Mouse (Mus musculus): ENCODE measurements around the gene Rnaset2b. TPM values are rescaled to one million over a fixed set of nuclear protein-coding genes. Genes with fewer than 3 reads are reported as not detected.
"Not testable (repeated sequence)": the region's sequence is repeated elsewhere in the genome, so short reads cannot be mapped to it uniquely, and the experiment has no call there.

Gene Rnaset2b
- 169 and 173 TPM in 2 replicates for polyA plus RNA-seq (2016; fragmentation: Nextera tagmentation; extraction: Ambion mirVana)

- ATAC-seq (ENCODE audit: insufficient number of reproducible peaks, insufficient read depth, low FRiP score, low TSS enrichment, low read depth); H3K27ac ChIP-seq; H3K4me1 ChIP-seq (replicated peaks); H3K36me3 ChIP-seq; H3K4me3 ChIP-seq (replicated peaks); H3K9ac ChIP-seq (replicated peaks); H3K27me3 ChIP-seq; H3K4me2 ChIP-seq; H3K9me3 ChIP-seq: not testable (repeated sequence)
- no CpG with 5 or more reads among the region's 8 CpGs for WGBS
These were observed at the start of gene Rnaset2b for GRCm38 (mm10) chr17:6970334-6970733. Gene Rnaset2b (plus strand): TSS chr17:6970634.

GRCm38 (mm10) chr17:6931625-6932024 is 38.8 kb upstream of the Rnaset2b start:
- ATAC-seq (ENCODE audit: insufficient number of reproducible peaks, insufficient read depth, low FRiP score, low TSS enrichment, low read depth); H3K36me3 ChIP-seq; H3K9me3 ChIP-seq; H3K27ac ChIP-seq; H3K9ac ChIP-seq (replicated peaks); H3K4me3 ChIP-seq (replicated peaks); H3K27me3 ChIP-seq; H3K4me2 ChIP-seq; H3K4me1 ChIP-seq (replicated peaks): not testable (repeated sequence)
- WGBS = 97% methylated on average over 7 of the region's 7 CpGs

GRCm38 (mm10) chr17:6942560-6942959 is 27.9 kb upstream of the Rnaset2b start:
- not testable (repeated sequence) for H3K9ac ChIP-seq (replicated peaks); H3K4me2 ChIP-seq; H3K36me3 ChIP-seq; H3K4me1 ChIP-seq (replicated peaks); H3K9me3 ChIP-seq; H3K4me3 ChIP-seq (replicated peaks); H3K27ac ChIP-seq; H3K27me3 ChIP-seq; ATAC-seq (ENCODE audit: insufficient number of reproducible peaks, insufficient read depth, low FRiP score, low TSS enrichment, low read depth)
- WGBS = no CpG with 5 or more reads among the region's 4 CpGs

DNA sequence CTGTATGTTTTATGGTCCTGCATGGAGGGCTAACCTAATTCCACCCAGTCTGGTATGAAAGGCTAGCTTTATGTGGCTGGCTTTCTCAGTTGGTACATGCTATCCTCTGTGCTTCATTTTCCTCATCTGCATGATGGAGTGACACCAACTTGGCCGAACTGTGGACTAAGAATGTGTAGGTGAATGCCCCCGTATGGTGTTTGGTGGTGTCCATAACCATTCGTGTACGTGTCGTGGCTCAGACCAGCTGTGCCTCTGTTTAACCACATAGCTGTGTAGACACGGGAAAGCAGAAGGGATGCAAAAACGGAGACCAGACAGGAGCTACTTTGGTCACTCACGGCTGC is 22.8 kb upstream of the Rnaset2b start:
- 0% methylated on average over 1 of the region's 8 CpGs for WGBS
- H3K27ac ChIP-seq = not testable (repeated sequence)
- peak; percentile 16; the same call in 1 of the 2 replicates for ATAC-seq (ENCODE audit: insufficient number of reproducible peaks, insufficient read depth, low FRiP score, low TSS enrichment, low read depth)

DNA sequence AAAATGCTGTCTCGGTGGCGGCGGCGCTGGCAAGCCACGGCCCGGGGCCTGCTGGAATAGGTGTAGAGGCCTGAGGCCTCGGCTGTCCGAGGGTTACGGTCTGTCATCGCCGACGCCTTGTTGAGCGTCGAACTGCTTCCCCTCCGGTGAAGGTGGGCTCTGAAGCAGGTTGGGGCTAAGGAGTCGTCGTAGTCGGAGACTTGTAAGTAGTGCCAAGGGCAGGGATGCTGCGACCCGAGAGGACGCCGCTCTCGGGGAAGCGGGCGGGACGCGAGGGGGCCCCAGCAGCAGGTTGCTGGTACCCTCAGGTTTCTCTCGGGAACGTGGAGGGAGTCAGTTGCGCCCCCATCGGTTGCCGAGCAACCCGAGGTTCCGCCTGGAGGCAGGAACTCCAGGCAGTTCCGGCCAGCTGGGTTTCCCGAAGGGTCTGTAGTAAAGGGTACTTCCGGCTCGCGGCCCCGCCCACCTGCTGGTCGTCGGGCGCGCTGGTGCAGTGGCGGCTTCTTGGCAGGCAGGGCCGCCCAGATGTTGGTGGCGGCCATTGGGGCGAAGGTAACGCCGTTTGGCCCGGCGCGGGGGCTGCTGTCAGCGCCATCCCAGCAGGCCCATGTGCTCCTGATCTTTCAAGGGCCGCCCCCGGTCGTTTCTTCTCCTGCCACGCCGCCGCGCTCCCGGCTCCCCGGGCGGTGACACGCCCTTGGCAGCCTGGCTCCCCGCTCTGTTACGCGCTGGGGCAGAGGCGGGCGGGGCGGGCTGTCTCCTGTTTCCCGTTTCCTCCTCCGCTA is 22.3 kb upstream of the Rnaset2b start, which contains the start of gene Rsph3b:
Rsph3b (minus strand) TSS at position 699 of the 785 bp plus-strand sequence.
- Histone ChIP-seq H3K9ac (replicated peaks) (peak within 1 kb of the TSS; percentile 52; the same call in 1 of the 2 replicates), H3K4me3 (replicated peaks) (peak within 1 kb of the TSS; percentile 54), H3K27ac (peak within 1 kb of the TSS; percentile 90), H3K4me2 (peak within 1 kb of the TSS; percentile 60)
- WGBS = 1% methylated on average over 73 of the region's 73 CpGs
- not testable (repeated sequence) for H3K4me1 ChIP-seq (replicated peaks); H3K36me3 ChIP-seq; H3K9me3 ChIP-seq; H3K27me3 ChIP-seq
- ATAC-seq (ENCODE audit: insufficient number of reproducible peaks, insufficient read depth, low FRiP score, low TSS enrichment, low read depth) = peak; percentile 97

More for the DNA sequence above, 22.8 kb upstream of the Rnaset2b start:
- H3K4me1 ChIP-seq (replicated peaks); H3K9ac ChIP-seq (replicated peaks); H3K36me3 ChIP-seq; H3K27me3 ChIP-seq; H3K9me3 ChIP-seq: not testable (repeated sequence)
- peak overlapping the region; percentile 54 for H3K4me3 ChIP-seq (replicated peaks)
- peak overlapping the region; percentile 60 for H3K4me2 ChIP-seq

GRCm38 (mm10) chr17:6948769-6949228 is 21.6 kb upstream of the Rnaset2b start:
- Histone ChIP-seq H3K27ac (peak overlapping the region; percentile 90), H3K4me2 (peak overlapping the region; percentile 60), H3K4me3 (replicated peaks) (peak overlapping the region; percentile 54)
- ATAC-seq (ENCODE audit: insufficient number of reproducible peaks, insufficient read depth, low FRiP score, low TSS enrichment, low read depth); H3K9ac ChIP-seq (replicated peaks); H3K4me1 ChIP-seq (replicated peaks); H3K9me3 ChIP-seq; H3K27me3 ChIP-seq; H3K36me3 ChIP-seq: not testable (repeated sequence)
- 9% methylated on average over 9 of the region's 9 CpGs for WGBS

GRCm38 (mm10) chr17:6958881-6959280 is 11.6 kb upstream of the Rnaset2b start:
- not testable (repeated sequence) for H3K4me3 ChIP-seq (replicated peaks); H3K27me3 ChIP-seq; H3K27ac ChIP-seq; H3K9me3 ChIP-seq; H3K9ac ChIP-seq (replicated peaks); ATAC-seq (ENCODE audit: insufficient number of reproducible peaks, insufficient read depth, low FRiP score, low TSS enrichment, low read depth); H3K4me2 ChIP-seq; H3K4me1 ChIP-seq (replicated peaks)
- WGBS = 88% methylated on average over 7 of the region's 8 CpGs
- H3K36me3 ChIP-seq = peaks cover 10% of the 10 kb centered on the region; the same call in 1 of the 2 replicates

DNA sequence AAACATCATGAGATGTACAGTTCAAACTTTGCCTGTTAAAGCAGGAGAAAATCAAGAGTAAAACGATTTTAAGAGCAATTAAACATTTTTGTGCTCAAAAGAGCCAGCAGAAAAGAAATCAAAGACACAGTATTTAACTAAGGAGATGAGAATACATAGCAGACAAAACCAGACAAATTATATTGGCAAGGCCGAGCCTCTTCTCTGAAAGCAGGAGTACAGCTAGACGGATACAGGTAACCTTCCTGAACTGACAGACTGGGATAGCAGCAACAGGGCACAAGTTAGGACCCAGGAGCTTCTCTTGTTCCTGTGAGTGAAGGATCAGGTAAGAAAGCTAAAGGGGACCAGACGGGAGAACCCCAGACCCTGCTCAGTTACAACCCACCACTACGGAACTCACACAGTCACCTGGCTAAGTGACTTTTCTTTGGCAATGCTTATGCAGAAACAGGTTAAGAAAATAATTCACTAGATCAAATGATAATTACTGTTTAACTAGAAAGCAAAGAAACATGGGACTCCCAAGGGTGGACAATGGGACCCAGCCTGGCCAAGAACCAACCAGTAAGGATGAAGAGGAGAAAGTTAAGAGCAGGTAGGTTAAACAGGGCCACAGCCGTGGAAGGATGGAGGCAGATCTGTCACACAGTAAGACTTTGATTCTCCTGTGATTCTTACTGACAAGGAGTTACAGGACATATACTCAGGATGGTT is 10.7 kb upstream of the Rnaset2b start:
- H3K36me3 ChIP-seq = peaks cover 10% of the 10 kb centered on the region; the same call in 1 of the 2 replicates
- H3K9ac ChIP-seq (replicated peaks); H3K27me3 ChIP-seq; H3K4me1 ChIP-seq (replicated peaks); ATAC-seq (ENCODE audit: insufficient number of reproducible peaks, insufficient read depth, low FRiP score, low TSS enrichment, low read depth); H3K9me3 ChIP-seq; H3K27ac ChIP-seq: not testable (repeated sequence)
- H3K4me2 ChIP-seq = peak overlapping the region; percentile 50
- 52% methylated on average over 5 of the region's 6 CpGs for WGBS
- H3K4me3 ChIP-seq (replicated peaks) = peak overlapping the region; percentile 51

DNA sequence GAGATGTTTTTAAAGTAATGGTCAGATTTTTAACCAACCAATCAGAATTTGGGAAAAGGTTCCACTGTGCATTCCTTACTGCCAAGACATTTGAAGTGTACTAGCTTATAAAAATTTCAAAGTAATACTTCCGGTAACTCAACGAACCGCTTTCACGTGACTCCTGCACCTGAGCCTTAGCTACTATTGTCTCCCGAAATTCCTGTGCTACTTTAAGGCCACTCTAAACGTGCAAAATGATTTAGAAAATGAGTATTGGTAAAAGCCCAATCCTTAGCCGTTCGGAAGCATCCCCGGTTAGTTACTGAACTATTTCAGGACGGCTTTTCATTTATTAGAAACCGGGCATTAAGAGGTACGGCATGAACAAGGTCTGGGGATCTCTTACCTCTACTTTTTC is 10.1 kb upstream of the Rnaset2b start:
- not testable (repeated sequence) for H3K9me3 ChIP-seq; H3K27me3 ChIP-seq; H3K9ac ChIP-seq (replicated peaks); H3K27ac ChIP-seq; H3K36me3 ChIP-seq; H3K4me1 ChIP-seq (replicated peaks); ATAC-seq (ENCODE audit: insufficient number of reproducible peaks, insufficient read depth, low FRiP score, low TSS enrichment, low read depth)
- Histone ChIP-seq H3K4me3 (replicated peaks) (peak overlapping the region; percentile 51), H3K4me2 (peak overlapping the region; percentile 50)
- under 1% methylated on average over 12 of the region's 12 CpGs for WGBS

GRCm38 (mm10) chr17:6960776-6961175 is 9.7 kb upstream of the Rnaset2b start, which contains the start of gene Tagap1:
Gene Tagap1 (minus strand): TSS chr17:6961156.
- H3K27me3 ChIP-seq; H3K4me1 ChIP-seq (replicated peaks); H3K9me3 ChIP-seq; ATAC-seq (ENCODE audit: insufficient number of reproducible peaks, insufficient read depth, low FRiP score, low TSS enrichment, low read depth); H3K36me3 ChIP-seq: not testable (repeated sequence)
- Histone ChIP-seq H3K4me3 (replicated peaks) (peak within 1 kb of the TSS; percentile 51), H3K9ac (replicated peaks) (peak within 1 kb of the TSS; percentile 65), H3K27ac (peak within 1 kb of the TSS; percentile 73; the same call in 1 of the 2 replicates), H3K4me2 (peak within 1 kb of the TSS; percentile 50)
- under 1% methylated on average over 38 of the region's 51 CpGs for WGBS

DNA sequence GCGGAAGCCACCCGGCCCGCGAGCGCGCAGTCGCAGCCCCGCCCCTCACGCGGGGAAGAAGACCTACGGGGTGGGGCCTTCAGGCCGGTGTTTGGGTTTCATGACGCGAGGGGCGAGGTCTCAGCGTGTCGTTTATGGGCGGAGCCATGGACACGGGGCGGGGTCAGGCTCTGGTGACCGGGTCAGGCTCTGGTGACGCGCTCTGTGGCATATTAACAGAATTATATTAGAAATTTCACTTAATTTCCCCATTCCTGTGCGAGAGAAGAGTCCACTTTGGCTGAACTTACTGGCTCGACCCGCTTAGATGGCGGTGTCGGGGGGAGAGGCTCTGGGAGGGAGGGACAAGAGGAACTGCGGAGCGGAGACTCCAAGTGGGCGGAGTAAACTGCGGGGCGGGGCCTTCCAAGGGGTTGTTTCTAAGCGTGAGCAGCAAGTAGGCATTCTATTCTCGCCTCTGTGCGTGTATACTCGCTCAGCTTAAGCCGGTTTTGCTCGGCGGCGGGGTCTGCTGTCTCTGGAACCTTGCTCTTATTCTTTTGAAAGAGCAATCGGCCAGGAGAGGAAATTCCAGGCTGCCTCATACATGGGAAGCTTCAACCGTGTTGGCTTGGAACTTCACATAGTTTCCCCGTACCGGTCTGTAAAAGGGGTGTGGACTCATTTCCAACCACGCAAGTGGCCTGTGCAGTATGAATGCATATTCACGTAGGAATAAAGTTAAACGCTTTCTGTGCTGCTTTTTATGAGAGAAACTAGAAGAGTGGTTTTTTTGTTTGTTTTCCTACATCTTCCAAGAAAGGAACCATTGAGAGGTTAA is 9.0 kb upstream of the Rnaset2b start:
- H3K36me3 ChIP-seq; H3K9ac ChIP-seq (replicated peaks); H3K4me1 ChIP-seq (replicated peaks); H3K9me3 ChIP-seq; H3K27ac ChIP-seq; H3K27me3 ChIP-seq: not testable (repeated sequence)
- ATAC-seq (ENCODE audit: insufficient number of reproducible peaks, insufficient read depth, low FRiP score, low TSS enrichment, low read depth) = peak; percentile 94
- Histone ChIP-seq H3K4me2 (peak overlapping the region; percentile 44), H3K4me3 (replicated peaks) (peak overlapping the region; percentile 51)
- under 1% methylated on average over 18 of the region's 48 CpGs for WGBS

Measured in limb, embryonic 12.5 days (tissue).